Mouse (Mus musculus): Measurements from ENCODE around the gene Tex26.

Gene Tex26

GRCm38 (mm10) chr5:149488360-149489021, 49.0 kb downstream of the Tex26 start:
- DNase-seq (ENCODE audit: extremely low read depth, low read depth, low spot score), result no peak

GRCm38 (mm10) chr5:149489136-149489535, 49.7 kb downstream of the Tex26 start:
- no peak for DNase-seq (ENCODE audit: extremely low read depth, low read depth, low spot score)

- no peak for DNase-seq (ENCODE audit: extremely low read depth, low read depth, low spot score)
These were observed 50.8 kb downstream of the Tex26 start for GRCm38 (mm10) chr5:149490275-149490674.

- DNase-seq (ENCODE audit: extremely low read depth, low read depth, low spot score), result no peak
These were observed 56.2 kb downstream of the Tex26 start for GRCm38 (mm10) chr5:149495655-149496054.

- DNase-seq (ENCODE audit: extremely low read depth, low read depth, low spot score), result no peak
These were observed 57.1 kb downstream of the Tex26 start for GRCm38 (mm10) chr5:149496401-149497066.

- DNase-seq (ENCODE audit: extremely low read depth, low read depth, low spot score), result no peak
These were observed 60.5 kb downstream of the Tex26 start for GRCm38 (mm10) chr5:149499936-149500335.

- no peak for DNase-seq (ENCODE audit: extremely low read depth, low read depth, low spot score)
These were observed 64.1 kb downstream of the Tex26 start for GRCm38 (mm10) chr5:149503423-149504175.

GRCm38 (mm10) chr5:149504985-149505384, 65.5 kb downstream of the Tex26 start:
- DNase-seq (ENCODE audit: extremely low read depth, low read depth, low spot score), result no peak

- no peak for DNase-seq (ENCODE audit: extremely low read depth, low read depth, low spot score)
These were observed 66.6 kb downstream of the Tex26 start for GRCm38 (mm10) chr5:149506033-149506432.

GRCm38 (mm10) chr5:149508094-149509029, 68.9 kb downstream of the Tex26 start:
- DNase-seq (ENCODE audit: extremely low read depth, low read depth, low spot score), result no peak

GRCm38 (mm10) chr5:149510323-149510722, 70.9 kb downstream of the Tex26 start:
- DNase-seq (ENCODE audit: extremely low read depth, low read depth, low spot score), result no peak

GRCm38 (mm10) chr5:149512695-149513094, 73.2 kb downstream of the Tex26 start:
- DNase-seq (ENCODE audit: extremely low read depth, low read depth, low spot score), result no peak

- no peak for DNase-seq (ENCODE audit: extremely low read depth, low read depth, low spot score)
These were observed 74.1 kb downstream of the Tex26 start for GRCm38 (mm10) chr5:149513438-149514086.

GRCm38 (mm10) chr5:149514087-149514671, 74.7 kb downstream of the Tex26 start:
- DNase-seq (ENCODE audit: extremely low read depth, low read depth, low spot score), result no peak

- no peak for DNase-seq (ENCODE audit: extremely low read depth, low read depth, low spot score)
These were observed 75.4 kb downstream of the Tex26 start for GRCm38 (mm10) chr5:149514890-149515289.

- no peak for DNase-seq (ENCODE audit: extremely low read depth, low read depth, low spot score)
These were observed 77.7 kb downstream of the Tex26 start for GRCm38 (mm10) chr5:149517116-149517515.

Data from fat pad, adult 2 months (tissue).